Mouse (Mus musculus) olfactory bulb, adult 2 months (tissue): ENCODE data around the gene Crtc1.

Experiments used
- CTCF ChIP-seq: fragments of 200-500 bp; IDR thresholded peaks from 2 replicates; pipeline ENCODE4 v1.5.1; 2012; ENCODE audit warnings: low read depth, mild to moderate bottlenecking, low read length, moderate library complexity; ENCODE audit not compliant: insufficient read depth
- POLR2A ChIP-seq: fragments of 200-500 bp; IDR thresholded peaks from 2 replicates; pipeline ENCODE4 v1.6.1; 2012; ENCODE audit warnings: mild to moderate bottlenecking, low read depth, low read length, moderate library complexity; ENCODE audit not compliant: insufficient read depth

GRCm38 (mm10) chr8:70421349-70422104, 17.9 kb downstream of the Crtc1 start:
- TF ChIP-seq CTCF (no peak), POLR2A (no peak)
